Mouse (Mus musculus) brain, embryonic 18.5 days (tissue): ENCODE measurements around the gene Batf3.
"Not testable (repeated sequence)": the region's sequence is repeated elsewhere in the genome, so short reads cannot be mapped to it uniquely, and the experiment has no call there.

Experiments used
- DNase-seq: peaks from one replicate; pipeline ENCODE4 v3.0.0-alpha.2; 2012; ENCODE audit warnings: low read depth, low spot score

Batf3 gene

DNA sequence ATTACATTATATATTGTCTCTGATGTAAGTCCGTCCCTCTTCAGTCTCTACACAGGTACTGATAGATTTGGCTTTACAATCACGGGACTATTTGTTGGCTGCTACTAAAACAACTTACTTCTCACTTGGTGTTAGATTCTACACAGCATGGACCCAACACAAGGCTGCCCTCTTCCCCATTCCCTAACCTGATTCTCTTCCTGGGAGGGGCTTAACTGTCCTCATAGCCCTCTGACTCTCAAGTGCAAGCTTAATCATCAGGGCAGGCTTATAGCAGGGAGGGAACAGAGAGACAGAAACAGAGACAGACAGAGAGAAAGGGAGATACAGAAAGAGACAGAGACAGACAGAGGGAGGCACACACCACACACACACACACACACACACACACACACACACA, 34.0 kb downstream of the Batf3 start:
- no peak for DNase-seq

DNA sequence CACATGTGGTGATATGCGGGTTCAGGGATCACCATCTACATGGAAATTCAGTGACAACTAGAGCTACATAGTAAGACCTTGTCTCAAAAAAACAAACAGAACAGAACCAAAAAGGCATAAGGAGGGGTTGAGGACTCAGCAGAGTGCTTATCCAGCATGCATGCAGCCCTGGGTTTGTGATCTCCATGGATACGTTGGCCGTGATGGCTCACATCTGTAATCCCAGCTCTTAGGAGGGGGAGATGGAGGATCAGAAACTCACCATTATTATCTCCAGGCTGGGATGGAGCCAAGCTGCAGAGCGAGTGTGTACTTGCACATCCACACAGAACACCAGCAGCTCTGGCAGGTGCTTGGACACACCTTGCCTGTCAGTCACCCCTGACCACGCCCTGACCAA, 34.6 kb downstream of the Batf3 start:
- DNase-seq: no peak

DNA sequence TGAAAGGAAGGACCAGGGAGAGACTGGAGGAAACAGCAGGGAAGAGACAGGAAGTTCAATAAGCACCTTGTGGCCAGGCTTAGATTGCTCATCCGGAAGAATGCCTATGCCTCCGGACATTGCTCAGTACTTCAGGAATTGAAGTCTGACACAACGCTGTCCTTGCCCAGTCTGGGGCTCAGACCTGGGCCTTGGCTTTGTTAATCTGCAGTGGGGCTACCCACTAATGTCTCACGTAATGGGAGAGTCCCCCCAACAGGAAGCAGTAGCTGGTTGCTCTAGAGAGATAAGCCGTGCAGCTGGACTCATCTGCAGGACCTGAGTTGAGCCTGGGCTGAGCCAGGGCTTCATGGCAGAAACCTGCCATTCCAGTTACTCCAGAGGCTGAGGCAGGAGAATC, 35.3 kb downstream of the Batf3 start:
- no peak for DNase-seq

DNA sequence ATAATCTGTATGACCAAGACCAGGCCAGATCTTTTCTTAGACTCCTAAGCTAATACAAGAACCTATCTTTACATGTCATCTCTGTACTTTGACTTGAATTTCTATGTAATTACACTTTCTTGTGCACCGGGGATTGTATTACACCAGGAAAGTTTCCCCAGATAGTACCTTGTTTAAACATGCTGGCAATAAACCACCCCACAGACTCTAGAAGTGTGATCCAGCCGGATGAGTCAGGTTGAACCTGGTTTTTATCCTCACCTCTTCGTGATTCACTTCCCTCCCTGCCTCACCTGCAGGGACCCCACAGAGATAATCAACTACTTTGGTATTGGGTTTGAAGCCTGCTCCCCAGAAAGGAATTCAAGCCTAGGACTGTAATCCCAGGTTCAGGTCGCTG, 37.8 kb downstream of the Batf3 start:
- no peak for DNase-seq

DNA sequence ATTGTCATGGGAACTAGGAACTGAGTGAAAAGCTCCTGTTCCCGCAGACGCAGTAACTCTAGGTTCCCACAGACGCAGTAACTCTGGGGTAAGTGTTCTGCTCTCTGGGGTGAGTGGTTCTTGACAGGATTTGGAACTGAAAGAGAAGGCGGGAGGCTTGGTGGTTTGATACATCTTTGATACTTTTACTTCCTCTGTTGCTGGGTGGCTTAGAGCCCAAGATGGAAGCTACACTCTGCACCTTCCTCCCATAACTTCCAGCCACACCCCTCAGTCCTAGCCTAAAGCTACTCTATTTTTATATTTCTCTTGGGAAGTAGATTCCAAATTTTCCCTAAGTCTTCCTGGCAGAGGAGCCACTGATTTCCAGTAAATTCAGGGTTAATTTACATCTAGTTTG, 40.8 kb downstream of the Batf3 start:
- no peak for DNase-seq

DNA sequence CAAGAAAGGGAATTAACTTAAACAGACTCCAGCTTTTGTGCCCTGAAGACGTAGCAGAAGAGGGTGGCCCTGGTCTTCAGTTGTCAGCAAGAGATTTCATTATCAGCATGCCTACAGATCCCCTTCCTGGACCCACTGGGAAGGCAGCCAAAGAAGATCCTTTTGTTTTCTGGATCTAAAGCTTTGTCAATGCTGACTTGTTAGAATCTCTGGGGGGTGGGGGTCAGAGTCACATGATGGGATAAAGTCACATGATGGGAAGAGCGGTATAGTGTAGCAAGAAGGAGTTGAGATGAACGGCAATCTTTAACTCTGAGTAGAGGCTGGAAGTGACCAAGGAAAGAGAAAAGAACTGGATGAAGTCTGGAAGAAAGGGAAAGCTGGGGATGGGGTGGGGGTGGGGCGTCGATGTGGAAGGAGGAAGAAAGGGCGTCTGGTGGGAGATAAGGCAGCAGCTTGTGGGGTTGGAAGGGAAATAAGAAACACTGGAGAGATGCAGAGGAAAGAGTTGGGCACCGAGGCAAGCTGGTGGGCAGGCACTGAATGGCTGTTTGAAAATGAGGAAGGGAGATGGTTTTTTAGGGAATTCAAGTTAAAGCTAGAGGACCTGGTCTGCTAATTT, 41.3 kb downstream of the Batf3 start:
- DNase-seq: no peak

DNA sequence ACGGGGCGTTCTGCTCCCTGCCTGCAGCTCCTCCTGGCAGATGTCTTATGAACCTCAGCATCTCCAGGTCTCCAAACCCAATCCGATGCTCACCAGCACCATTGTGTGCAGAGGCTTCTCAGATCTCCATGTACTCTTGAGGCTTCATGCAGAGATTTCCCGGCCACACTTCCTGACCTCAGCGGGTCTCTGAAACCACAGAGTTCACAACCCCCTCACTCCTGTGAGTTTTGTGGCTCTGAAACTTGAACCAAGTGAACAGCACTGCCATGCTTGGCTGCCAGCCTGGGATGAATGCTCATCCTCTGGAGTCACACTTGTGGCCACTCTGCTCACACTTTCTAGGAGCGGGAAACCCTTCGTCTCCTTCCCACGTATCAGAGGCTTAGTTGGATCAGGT, 43.3 kb downstream of the Batf3 start:
- DNase-seq: no peak

DNA sequence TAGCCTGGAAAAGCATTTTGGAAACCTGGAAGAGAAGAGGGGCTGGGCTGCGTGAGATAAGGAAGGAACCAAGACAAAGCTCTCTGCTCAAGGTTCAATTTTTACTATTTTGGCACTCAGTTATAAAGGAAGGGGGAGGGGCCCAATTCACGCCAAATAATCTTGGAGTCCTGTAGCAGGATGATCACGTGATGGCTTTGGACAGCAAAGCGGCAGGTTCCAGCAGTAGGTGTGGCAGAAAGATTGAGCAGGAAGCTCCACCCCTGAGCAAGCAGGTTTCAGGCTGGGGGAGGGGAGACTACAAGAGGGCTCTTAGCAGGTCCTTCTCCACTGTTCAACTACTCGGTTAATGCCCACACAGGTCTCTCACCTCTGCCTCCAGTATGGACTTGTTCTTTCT, 51.8 kb downstream of the Batf3 start:
- DNase-seq: not testable (repeated sequence)

DNA sequence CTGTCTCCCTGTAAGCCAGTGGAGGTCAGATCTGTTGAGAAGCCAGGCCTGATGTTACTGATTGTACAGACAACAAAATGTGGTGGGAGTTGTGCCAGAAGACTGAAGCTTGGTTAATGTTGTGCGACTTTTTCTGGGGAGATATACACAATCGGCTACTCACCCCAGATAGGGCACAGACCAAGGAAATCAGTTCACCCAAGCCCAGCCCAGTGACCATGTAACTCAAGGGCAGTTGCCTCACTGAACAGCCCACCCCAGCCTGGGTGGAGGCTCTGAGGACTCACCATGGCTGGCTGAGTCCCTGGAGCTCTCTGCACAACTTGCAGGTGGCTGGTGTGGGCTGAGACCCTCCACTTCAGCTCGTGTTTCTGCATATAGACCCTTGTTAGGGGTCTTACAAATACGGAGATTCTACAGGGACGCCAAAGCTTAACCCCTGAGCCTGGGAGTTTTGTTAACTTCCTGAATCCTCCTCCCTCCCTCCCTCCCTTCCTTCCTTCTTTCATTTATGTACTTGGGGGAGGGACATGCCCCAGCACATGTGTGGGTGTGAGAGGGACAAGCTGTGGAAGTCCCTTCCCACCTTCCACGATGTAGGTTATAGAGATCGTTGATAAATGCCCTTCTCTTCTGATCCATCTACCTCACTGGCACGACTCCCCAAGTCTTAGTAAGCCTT, 53.4 kb downstream of the Batf3 start:
- DNase-seq: no peak

DNA sequence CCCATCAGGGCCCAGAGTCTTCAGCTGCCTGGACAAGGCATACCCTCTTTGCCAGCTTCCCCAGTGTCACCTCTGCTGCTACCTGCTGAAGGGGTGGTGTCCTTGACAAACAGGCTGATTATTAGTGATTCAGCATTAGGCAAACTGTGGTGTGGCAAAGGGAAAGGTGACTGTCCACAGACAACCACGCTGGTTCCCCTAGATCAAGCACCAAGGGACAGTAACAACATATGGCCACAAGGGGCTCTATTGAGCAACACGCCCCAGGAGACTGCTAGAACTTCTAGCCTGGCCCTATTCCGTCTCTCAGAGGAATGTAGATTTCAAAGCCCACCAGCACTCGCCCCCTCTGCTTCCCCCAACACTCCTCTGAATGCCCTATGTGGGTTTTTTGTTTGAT, 55.4 kb downstream of the Batf3 start:
- DNase-seq: no peak

DNA sequence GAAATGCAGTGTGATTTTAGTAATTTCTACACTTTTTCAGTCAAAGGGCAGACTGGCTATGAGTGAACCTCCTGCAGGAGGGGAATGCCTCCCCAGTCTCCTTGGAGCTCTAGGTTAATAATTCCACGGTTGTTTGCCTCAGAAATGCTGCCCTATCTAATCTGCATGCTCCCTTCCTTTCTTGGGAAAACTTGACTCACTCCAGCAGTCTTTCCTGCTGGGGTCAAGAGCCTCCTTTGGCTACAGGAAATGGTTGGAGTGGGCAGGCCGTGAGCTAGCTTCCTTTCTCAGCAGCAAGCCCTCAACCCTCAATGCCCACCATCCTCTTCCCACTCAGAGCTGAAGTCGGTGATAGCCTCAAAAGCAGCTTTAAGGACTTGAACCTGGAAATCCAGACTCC, 56.7 kb downstream of the Batf3 start:
- DNase-seq: no peak
